Mouse (Mus musculus) midbrain, embryonic 16.5 days (tissue): Measurements from ENCODE around the gene Hoxd3. TPM values are rescaled to one million over a fixed set of nuclear protein-coding genes. Genes with fewer than 3 reads are reported as not detected.

Source experiments
- ATAC-seq: fragments of 200-750 bp; cut with Nextera tagmentation; 2 replicates; pipeline ENCODE4 v1.8.0; 2017; ENCODE audit warnings: moderate TSS enrichment
- H3K27ac ChIP-seq: fragments of 300-500 bp; sonication (generic); 2 replicates; pipeline ENCODE4 v1.5.1; 2014; ENCODE audit warnings: mild to moderate bottlenecking, low read length, mixed read lengths
- H3K27me3 ChIP-seq: fragments of 300-500 bp; sonication (generic); 2 replicates; pipeline ENCODE4 v1.6.1; 2014; ENCODE audit warnings: low read depth, low read length, mixed read lengths; ENCODE audit not compliant: control insufficient read depth, insufficient read depth
- H3K36me3 ChIP-seq: fragments of 300-500 bp; sonication (generic); 2 replicates; pipeline ENCODE4 v1.6.1; 2014; ENCODE audit warnings: mild to moderate bottlenecking, low read length, moderate library complexity, mixed read lengths; ENCODE audit not compliant: control insufficient read depth, insufficient read depth
- H3K4me1 ChIP-seq: fragments of 300-500 bp; sonication (generic); 2 replicates; pipeline ENCODE4 v1.6.1; 2014; ENCODE audit warnings: mild to moderate bottlenecking, low read length, mixed read lengths; ENCODE audit not compliant: control insufficient read depth, insufficient read depth
- H3K4me2 ChIP-seq: fragments of 300-500 bp; sonication (generic); 2 replicates; pipeline ENCODE4 v1.6.1; 2014; ENCODE audit warnings: mild to moderate bottlenecking, low read length, mixed read lengths
- H3K4me3 ChIP-seq: fragments of 300-500 bp; sonication (generic); 2 replicates; pipeline ENCODE4 v1.5.1; 2014; ENCODE audit warnings: low read depth, mild to moderate bottlenecking, low read length, moderate library complexity, mixed read lengths
- H3K9ac ChIP-seq: fragments of 300-500 bp; sonication (generic); 2 replicates; pipeline ENCODE4 v1.6.1; 2014; ENCODE audit warnings: low read depth, low read length, mixed read lengths
- H3K9me3 ChIP-seq: fragments of 300-500 bp; sonication (generic); replicated peaks from 2 replicates; pipeline ENCODE4 v1.6.1; 2014; ENCODE audit warnings: mild to moderate bottlenecking, low read length, mixed read lengths; ENCODE audit not compliant: control insufficient read depth, poor library complexity, severe bottlenecking
- WGBS: fragments of 180-500 bp; shearing (Covaris S2); extraction: QIAGEN DNeasy Blood & Tissue Kit; methylation state at CpG from one replicate; pipeline ENCODE4 v1.1.7; 2014; 5-methylcytosine and 5-hydroxymethylcytosine counted together
- polyA plus RNA-seq: library from polyadenylated mRNA; unstranded; fragments of >200 nt; fragmentation: Nextera tagmentation; extraction: Ambion mirVana; gene quantifications from 2 replicates; pipeline ENCODE4 v1.2.1, GENCODE M21; 2015

Gene Hoxd3
- polyA plus RNA-seq, 1 experiment from 2014 or later: not detected

DNA sequence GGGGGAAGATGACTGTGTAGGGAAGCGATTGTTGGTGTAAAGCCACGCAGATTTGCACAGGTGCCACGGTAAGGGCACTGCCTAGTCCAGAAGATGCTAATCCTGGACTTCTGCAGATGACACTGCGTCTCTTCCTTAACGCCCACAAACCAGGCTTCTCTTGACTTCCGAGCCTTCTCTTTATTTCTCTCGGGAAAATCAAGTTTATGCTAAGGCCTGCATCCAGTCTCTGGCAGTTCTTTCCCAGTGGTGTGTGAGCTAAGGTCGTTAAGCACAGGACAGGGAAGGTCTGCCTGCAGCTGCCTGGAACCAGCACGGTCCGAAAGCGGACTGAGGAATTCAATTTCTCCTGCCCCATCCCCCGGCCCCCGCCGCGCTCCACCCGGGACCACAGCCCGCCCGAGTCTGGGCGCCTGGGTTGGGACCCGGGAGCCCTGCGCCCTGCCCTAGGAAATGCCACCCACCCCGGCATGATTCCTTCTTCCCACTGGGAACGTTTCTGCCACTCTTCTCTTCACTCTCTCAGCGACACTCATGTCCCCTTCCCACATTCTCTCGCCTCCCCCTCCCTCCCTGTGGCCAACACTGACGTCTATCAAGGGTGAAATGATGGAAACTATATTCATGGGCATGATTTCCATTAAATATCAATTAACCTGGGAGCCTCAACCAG, 7.9 kb upstream of the Hoxd3 start:
- H3K27me3 ChIP-seq: peaks cover 63% of the 10 kb centered on the region
- H3K36me3 ChIP-seq: no peaks in the 10 kb centered on the region
- 1% methylated on average over 26 of the region's 26 CpGs for WGBS
- H3K27ac ChIP-seq: no peak overlapping the region
- H3K9ac ChIP-seq: no peak overlapping the region
- peaks cover 7% of the 10 kb centered on the region for H3K4me1 ChIP-seq
- H3K9me3 ChIP-seq: no peaks in the 10 kb centered on the region
- H3K4me2 ChIP-seq: no peak overlapping the region
- no peak overlapping the region for H3K4me3 ChIP-seq
- ATAC-seq: no peak

DNA sequence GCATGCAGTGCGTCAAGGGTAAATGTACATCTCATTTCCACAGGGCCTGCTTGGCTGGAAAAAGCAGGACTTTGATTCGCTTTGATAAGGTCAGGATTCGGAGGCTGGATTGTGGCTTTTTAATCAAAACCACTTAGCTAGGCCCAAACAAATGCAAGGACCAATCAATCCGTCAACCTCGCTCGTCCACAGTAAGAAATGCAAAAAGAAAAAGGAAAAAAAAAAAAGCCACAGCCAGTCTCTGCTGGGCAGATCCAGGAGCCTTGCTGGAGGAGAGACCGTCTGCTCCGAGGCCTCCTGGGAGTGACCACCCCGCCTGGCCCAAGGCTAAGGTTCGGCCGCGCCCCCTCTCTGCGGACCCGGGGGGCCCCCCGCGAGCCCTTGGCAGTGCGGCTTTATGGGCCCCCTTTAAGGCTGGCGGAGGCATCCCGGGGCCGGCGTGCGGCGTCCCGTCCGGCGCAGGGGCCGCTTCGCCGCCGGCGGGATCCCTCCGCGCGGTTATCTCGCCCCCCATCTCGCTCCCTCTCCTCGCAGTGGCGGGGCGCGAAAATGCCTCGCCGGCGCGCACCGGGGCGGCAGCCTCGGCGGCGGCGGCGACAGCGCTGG, 7.2 kb upstream of the Hoxd3 start, which contains the start of gene Hoxd8:
Gene Hoxd8 (plus strand): TSS at position 223 of the 606 bp plus-strand sequence.
- no peaks in the 10 kb centered on the region for H3K36me3 ChIP-seq
- peaks cover 7% of the 10 kb centered on the region for H3K4me1 ChIP-seq
- no peak within 1 kb of the TSS for H3K27ac ChIP-seq
- H3K4me2 ChIP-seq: peak within 1 kb of the TSS; percentile 46
- H3K27me3 ChIP-seq: peaks cover 68% of the 10 kb centered on the region
- ATAC-seq: no peak
- no peaks in the 10 kb centered on the region for H3K9me3 ChIP-seq
- H3K4me3 ChIP-seq: peak within 1 kb of the TSS; percentile 17
- under 1% methylated on average over 35 of the region's 52 CpGs for WGBS
- no peak within 1 kb of the TSS for H3K9ac ChIP-seq

DNA sequence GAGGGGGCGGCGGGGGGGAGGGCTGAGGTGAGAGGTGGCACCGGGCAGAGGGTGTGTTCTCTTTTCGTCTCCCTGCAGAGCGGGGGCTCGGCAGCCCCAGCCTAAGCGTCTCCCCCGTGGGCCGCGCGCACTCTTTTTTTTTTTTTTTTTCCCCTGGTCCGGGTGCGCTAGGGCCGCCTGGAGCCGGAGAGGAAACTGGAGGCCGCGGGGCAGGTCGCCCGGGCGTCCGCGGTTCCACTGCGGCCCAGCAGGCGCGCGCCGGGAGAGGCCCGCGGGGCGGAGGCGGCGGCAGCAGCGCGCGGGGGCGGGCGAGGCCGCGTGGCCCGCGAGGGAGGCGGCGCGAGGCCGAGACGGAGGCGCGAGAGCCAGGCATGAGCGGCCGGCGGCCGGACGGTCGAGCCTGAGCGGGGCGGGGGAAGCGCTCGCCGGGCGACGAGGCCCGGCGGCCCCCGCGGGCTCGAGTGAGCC, 6.7 kb upstream of the Hoxd3 start:
- H3K4me2 ChIP-seq: peak overlapping the region; percentile 46
- no peak overlapping the region for H3K27ac ChIP-seq
- ATAC-seq: no peak
- H3K4me3 ChIP-seq: peak overlapping the region; percentile 17
- WGBS: 1% methylated on average over 31 of the region's 66 CpGs
- peaks cover 7% of the 10 kb centered on the region for H3K4me1 ChIP-seq
- no peaks in the 10 kb centered on the region for H3K9me3 ChIP-seq
- H3K9ac ChIP-seq: no peak overlapping the region
- H3K36me3 ChIP-seq: no peaks in the 10 kb centered on the region
- peaks cover 68% of the 10 kb centered on the region for H3K27me3 ChIP-seq

DNA sequence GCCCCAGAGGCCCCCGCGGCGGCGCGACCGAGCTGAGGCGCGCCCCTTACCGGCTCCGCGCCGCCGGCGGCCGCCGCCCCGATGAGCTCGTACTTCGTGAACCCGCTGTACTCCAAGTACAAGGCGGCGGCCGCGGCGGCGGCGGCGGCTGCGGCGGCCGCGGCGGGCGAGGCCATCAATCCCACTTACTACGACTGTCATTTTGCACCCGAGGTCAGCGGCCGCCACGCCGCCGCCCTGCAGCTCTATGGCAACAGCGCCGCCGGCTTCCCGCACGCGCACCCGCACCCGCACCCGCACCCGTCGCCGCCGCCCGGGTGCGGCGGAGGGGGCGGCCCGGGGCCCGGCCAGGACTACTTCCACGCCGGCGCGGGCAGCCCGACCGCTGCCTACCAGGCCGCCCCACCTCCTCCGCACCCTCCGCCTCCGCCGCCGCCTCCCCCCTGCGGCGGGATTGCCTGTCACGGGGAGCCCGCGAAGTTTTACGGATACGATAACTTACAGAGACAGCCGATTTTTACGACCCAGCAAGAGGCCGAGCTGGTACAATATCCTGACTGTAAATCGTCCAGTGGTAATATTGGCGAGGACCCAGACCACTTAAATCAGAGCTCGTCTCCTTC, 6.1 kb upstream of the Hoxd3 start:
- peaks cover 68% of the 10 kb centered on the region for H3K27me3 ChIP-seq
- no peak overlapping the region for H3K27ac ChIP-seq
- no peak overlapping the region for H3K9ac ChIP-seq
- peak overlapping the region; percentile 17 for H3K4me3 ChIP-seq
- no peaks in the 10 kb centered on the region for H3K36me3 ChIP-seq
- no peaks in the 10 kb centered on the region for H3K9me3 ChIP-seq
- no peak for ATAC-seq
- H3K4me2 ChIP-seq: peak overlapping the region; percentile 46
- peaks cover 7% of the 10 kb centered on the region for H3K4me1 ChIP-seq
- 1% methylated on average over 46 of the region's 85 CpGs for WGBS

DNA sequence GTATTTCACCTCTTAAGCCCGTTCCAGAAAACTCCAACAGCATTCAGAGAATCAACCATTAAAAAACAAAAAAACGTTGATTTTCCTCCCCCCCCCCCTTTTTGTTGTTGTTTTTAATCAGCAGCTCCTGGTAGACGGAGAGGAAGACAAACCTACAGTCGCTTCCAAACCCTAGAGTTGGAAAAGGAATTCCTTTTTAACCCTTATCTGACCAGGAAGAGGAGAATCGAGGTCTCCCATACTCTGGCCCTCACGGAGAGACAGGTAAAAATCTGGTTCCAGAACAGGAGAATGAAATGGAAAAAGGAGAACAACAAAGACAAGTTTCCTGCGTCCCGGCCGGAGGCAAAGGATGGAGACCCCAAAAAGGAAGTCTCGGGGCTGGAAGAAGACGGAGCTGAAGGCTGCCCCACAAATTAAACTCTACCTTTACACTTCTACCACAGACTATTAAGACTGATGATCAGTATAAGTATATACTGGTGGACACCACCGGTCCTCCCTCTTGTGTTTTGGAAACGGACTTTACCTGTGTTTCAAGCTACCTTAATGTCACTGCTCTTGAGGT, 5.2 kb upstream of the Hoxd3 start:
- Histone ChIP-seq H3K9ac (no peak overlapping the region), H3K4me2 (no peak overlapping the region)
- WGBS: 1% methylated on average over 13 of the region's 13 CpGs

DNA sequence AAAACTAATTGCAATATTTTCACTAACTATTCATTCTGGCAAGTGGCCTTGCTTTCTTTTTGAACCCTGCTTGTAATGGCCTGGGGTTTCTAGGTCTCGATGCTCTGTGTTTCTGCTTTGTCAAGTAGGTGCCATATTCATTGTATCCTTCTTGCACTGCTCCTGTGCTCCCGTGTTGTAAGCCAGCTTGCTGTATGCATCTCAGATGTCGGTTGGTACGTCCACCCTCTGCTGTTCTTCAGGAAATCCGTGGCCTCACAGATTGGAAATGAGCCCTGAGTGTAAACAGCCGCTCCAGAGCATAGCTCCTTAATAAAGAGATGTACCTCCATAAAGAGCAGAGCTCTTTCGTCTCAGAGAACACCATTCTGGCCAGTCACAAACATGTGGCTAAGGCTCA, 4.1 kb upstream of the Hoxd3 start:
- Histone ChIP-seq H3K27ac (no peak overlapping the region), H3K4me1 (peaks cover 13% of the 10 kb centered on the region), H3K36me3 (no peaks in the 10 kb centered on the region), H3K4me2 (no peak overlapping the region), H3K4me3 (no peak overlapping the region), H3K9me3 (no peaks in the 10 kb centered on the region), H3K27me3 (peaks cover 70% of the 10 kb centered on the region), H3K9ac (no peak overlapping the region)
- no peak for ATAC-seq
- 5% methylated on average over 7 of the region's 7 CpGs for WGBS

More for the DNA sequence above, 5.2 kb upstream of the Hoxd3 start:
- H3K27me3 ChIP-seq: peaks cover 66% of the 10 kb centered on the region
- H3K36me3 ChIP-seq: no peaks in the 10 kb centered on the region
- H3K27ac ChIP-seq: no peak overlapping the region
- no peaks in the 10 kb centered on the region for H3K9me3 ChIP-seq
- no peak for ATAC-seq
- no peak overlapping the region for H3K4me3 ChIP-seq
- H3K4me1 ChIP-seq: peaks cover 7% of the 10 kb centered on the region

DNA sequence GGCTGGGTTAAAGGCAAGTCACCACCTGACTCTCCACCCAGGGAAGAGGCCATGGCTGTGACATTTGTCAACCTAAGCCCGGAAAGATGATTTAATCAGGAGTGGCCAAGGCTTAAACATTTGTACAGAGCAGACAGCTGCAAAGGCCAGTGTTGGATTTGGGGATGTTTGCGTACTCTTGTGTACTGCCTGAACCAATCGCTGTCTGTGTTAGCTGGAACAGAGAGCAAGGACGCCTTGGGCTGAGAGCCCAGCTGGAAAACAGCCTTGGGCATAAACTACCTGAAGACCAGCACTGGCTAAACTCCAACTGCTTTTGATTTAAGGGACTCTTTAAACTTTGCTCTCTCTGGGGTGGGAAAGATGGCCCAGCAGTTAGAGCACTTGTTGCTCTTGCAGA, 3.1 kb upstream of the Hoxd3 start:
- no peaks in the 10 kb centered on the region for H3K9me3 ChIP-seq
- H3K4me1 ChIP-seq: peaks cover 13% of the 10 kb centered on the region
- no peak overlapping the region for H3K4me3 ChIP-seq
- H3K27ac ChIP-seq: no peak overlapping the region
- no peak overlapping the region for H3K4me2 ChIP-seq
- no peak for ATAC-seq
- peaks cover 69% of the 10 kb centered on the region for H3K27me3 ChIP-seq
- WGBS: 7% methylated on average over 4 of the region's 4 CpGs
- H3K9ac ChIP-seq: no peak overlapping the region
- H3K36me3 ChIP-seq: no peaks in the 10 kb centered on the region

DNA sequence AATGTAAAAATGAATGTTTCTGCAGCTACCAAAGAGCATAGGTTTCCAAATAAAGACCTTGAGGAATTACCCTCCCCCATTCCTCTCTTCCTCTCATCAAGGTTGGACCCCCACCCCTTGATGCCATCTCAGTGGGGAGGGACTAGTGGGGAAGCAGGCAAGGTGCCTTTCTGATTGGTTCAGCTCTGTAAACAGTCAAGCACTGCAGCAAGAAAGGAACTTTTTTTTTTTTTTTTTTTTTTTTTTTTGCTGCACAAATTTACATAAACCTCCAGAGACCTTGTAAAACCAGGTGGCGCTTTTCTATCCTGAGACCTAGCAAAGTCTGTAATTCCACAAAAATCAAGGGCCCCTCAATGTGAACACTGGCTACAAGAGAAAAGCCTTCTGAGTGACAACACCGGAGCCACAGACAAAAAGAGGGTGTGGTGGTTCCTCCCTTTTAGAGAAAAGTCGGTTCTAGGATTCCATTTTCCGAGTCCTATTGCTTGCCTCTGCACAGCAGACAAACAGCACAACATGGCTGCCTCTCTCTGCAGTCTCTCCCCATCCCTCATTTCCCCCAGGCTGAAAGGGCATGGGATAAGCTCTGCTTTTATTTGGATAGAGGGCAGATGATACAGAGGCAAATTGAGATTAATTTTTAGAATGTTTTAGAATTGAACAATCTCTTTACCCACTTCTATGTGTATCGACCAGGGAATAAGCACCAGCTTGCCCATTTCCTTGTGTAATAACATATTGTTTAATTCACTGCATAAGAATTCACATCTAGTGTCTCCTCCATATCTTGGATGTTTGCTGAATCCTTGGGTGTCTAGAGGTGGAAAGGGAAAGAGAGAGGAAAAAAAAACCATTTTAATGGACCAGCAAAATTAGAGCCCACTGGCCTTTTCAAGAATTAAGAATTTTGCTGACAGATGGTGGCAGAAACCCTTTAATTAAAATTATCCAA, 2.0 kb upstream of the Hoxd3 start:
- H3K27ac ChIP-seq: no peak overlapping the region
- H3K4me3 ChIP-seq: no peak overlapping the region
- 2% methylated on average over 5 of the region's 5 CpGs for WGBS
- H3K9me3 ChIP-seq: no peaks in the 10 kb centered on the region
- no peak overlapping the region for H3K9ac ChIP-seq
- no peak overlapping the region for H3K4me2 ChIP-seq
- no peak for ATAC-seq
- no peaks in the 10 kb centered on the region for H3K36me3 ChIP-seq
- H3K27me3 ChIP-seq: peaks cover 61% of the 10 kb centered on the region
- peaks cover 13% of the 10 kb centered on the region for H3K4me1 ChIP-seq
